Mouse (Mus musculus) layer of hippocampus, postnatal 10 days (tissue): ENCODE results near the gene Dnm3. TPM values are rescaled to one million over a fixed set of nuclear protein-coding genes. Genes with fewer than 3 reads are reported as not detected.
A peak's percentile ranks its signal among the peaks of the same experiment; 100 is the strongest.
"Not testable (repeated sequence)": the region's sequence is repeated elsewhere in the genome, so short reads cannot be mapped to it uniquely, and the experiment has no call there.

ENCODE experiments used
- DNase-seq, 2 experiments: peaks; one replicate each; pipeline ENCODE4 v3.0.0; 2021; ENCODE audit warnings: low spot score in 2 of 2
- total RNA-seq, 2 experiments: library from RNA; stranded (reverse); gene quantifications; 2 replicates each; pipeline ENCODE4 v1.2.3; 2021

Dnm3 gene
- total RNA-seq, 2 experiments from 2014 or later: 65.9 to 73.9 TPM

GRCm38 (mm10) chr1:162428904-162429303 is 48.9 kb downstream of the Dnm3 start:
- no peak for DNase-seq

- no peak for DNase-seq
Observed at GRCm38 (mm10) chr1:162425930-162426478, 51.8 kb downstream of the Dnm3 start.

- no peak for DNase-seq
Observed at GRCm38 (mm10) chr1:162422826-162423225, 55.0 kb downstream of the Dnm3 start.

- no peak for DNase-seq
Observed at GRCm38 (mm10) chr1:162413791-162414190, 64.0 kb downstream of the Dnm3 start.

- DNase-seq: no peak
Observed at GRCm38 (mm10) chr1:162412787-162413429, 64.9 kb downstream of the Dnm3 start.

- DNase-seq: peak in 1 of 2 experiments; percentile 27
Observed at GRCm38 (mm10) chr1:162410207-162410965, 67.4 kb downstream of the Dnm3 start.

GRCm38 (mm10) chr1:162394549-162394948 is 83.3 kb downstream of the Dnm3 start:
- no peak for DNase-seq

- DNase-seq: no peak
Observed at GRCm38 (mm10) chr1:162388442-162389165, 89.2 kb downstream of the Dnm3 start.

GRCm38 (mm10) chr1:162373068-162373467 is 104.8 kb downstream of the Dnm3 start:
- not testable (repeated sequence) for DNase-seq

GRCm38 (mm10) chr1:162369726-162370125 is 108.1 kb downstream of the Dnm3 start:
- no peak for DNase-seq

GRCm38 (mm10) chr1:162361978-162362377 is 115.9 kb downstream of the Dnm3 start:
- DNase-seq: peak; percentile 29 to 57

GRCm38 (mm10) chr1:162359270-162359669 is 118.6 kb downstream of the Dnm3 start:
- DNase-seq: peak; percentile 64 to 76

GRCm38 (mm10) chr1:162358036-162358435 is 119.8 kb downstream of the Dnm3 start:
- DNase-seq: peak in 1 of 2 experiments; percentile 47

- DNase-seq: no peak
Observed at GRCm38 (mm10) chr1:162356481-162356880, 121.4 kb downstream of the Dnm3 start.

GRCm38 (mm10) chr1:162354780-162355179 is 123.1 kb downstream of the Dnm3 start:
- DNase-seq: no peak

GRCm38 (mm10) chr1:162353831-162354230 is 124.0 kb downstream of the Dnm3 start:
- DNase-seq: no peak

- no peak for DNase-seq
Observed at GRCm38 (mm10) chr1:162349306-162349705, 128.5 kb downstream of the Dnm3 start.

GRCm38 (mm10) chr1:162346456-162347011 is 131.3 kb downstream of the Dnm3 start:
- DNase-seq: no peak

- DNase-seq: no peak
Observed at GRCm38 (mm10) chr1:162337170-162337569, 140.7 kb downstream of the Dnm3 start.

GRCm38 (mm10) chr1:162336640-162337039 is 141.2 kb downstream of the Dnm3 start:
- no peak for DNase-seq

GRCm38 (mm10) chr1:162336224-162336623 is 141.6 kb downstream of the Dnm3 start:
- DNase-seq: no peak
